Mouse (Mus musculus) gastrocnemius, adult 8-10 months (tissue): ENCODE measurements at regions not wholly inside any gene's neighbourhood (a gene's known extent, or its start where the extent isn't known, plus 50 kb on each side); places are given as distances from the start of the nearest gene placed in this dataset.
"Not testable (repeated sequence)": the region's sequence is repeated elsewhere in the genome, so short reads cannot be mapped to it uniquely, and the experiment has no call there.

Experiments used
- DNase-seq, 2 experiments: peaks; one replicate each; pipeline ENCODE4 v3.0.0; 2022; ENCODE audit warnings: low spot score in 2 of 2

- no peak for DNase-seq
These were observed 59.1 kb downstream of the Zbtb18 start for GRCm38 (mm10) chr1:177501288-177501687.

GRCm38 (mm10) chr1:177503946-177504345 is 61.8 kb downstream of the Zbtb18 start:
- DNase-seq, result no peak

GRCm38 (mm10) chr1:177504743-177505142 is 62.6 kb downstream of the Zbtb18 start:
- DNase-seq, result no peak

GRCm38 (mm10) chr1:177507398-177507797 is 65.2 kb downstream of the Zbtb18 start:
- not testable (repeated sequence) for DNase-seq

GRCm38 (mm10) chr1:177509786-177510185 is 67.6 kb downstream of the Zbtb18 start:
- no peak for DNase-seq

- DNase-seq, result no peak
These were observed 70.0 kb downstream of the Zbtb18 start for GRCm38 (mm10) chr1:177512116-177512515.

GRCm38 (mm10) chr1:177517934-177518610 is 75.9 kb downstream of the Zbtb18 start:
- DNase-seq, result no peak

GRCm38 (mm10) chr1:177518897-177519513 is 76.9 kb downstream of the Zbtb18 start:
- no peak for DNase-seq

GRCm38 (mm10) chr1:177521110-177521509 is 79.0 kb downstream of the Zbtb18 start:
- no peak for DNase-seq

- DNase-seq, result no peak
These were observed 83.0 kb downstream of the Zbtb18 start for GRCm38 (mm10) chr1:177525141-177525540.

GRCm38 (mm10) chr1:177531791-177532190 is 89.6 kb downstream of the Zbtb18 start:
- no peak for DNase-seq

- no peak for DNase-seq
These were observed 90.5 kb downstream of the Zbtb18 start for GRCm38 (mm10) chr1:177532656-177533055.

- no peak for DNase-seq
These were observed 91.2 kb downstream of the Zbtb18 start for GRCm38 (mm10) chr1:177533332-177533731.

- no peak for DNase-seq
These were observed 103.0 kb downstream of the Zbtb18 start for GRCm38 (mm10) chr1:177545031-177545735.

GRCm38 (mm10) chr1:177547716-177548115 is 105.6 kb downstream of the Zbtb18 start:
- DNase-seq, result no peak

- DNase-seq, result no peak
These were observed 113.5 kb downstream of the Zbtb18 start for GRCm38 (mm10) chr1:177555471-177556291.

GRCm38 (mm10) chr1:177557432-177557831 is 115.3 kb downstream of the Zbtb18 start:
- DNase-seq, result no peak

- DNase-seq, result no peak
These were observed 115.7 kb downstream of the Zbtb18 start for GRCm38 (mm10) chr1:177557856-177558255.

- DNase-seq, result no peak
These were observed 119.8 kb downstream of the Zbtb18 start for GRCm38 (mm10) chr1:177561716-177562588.

GRCm38 (mm10) chr1:177562589-177562912 is 120.4 kb downstream of the Zbtb18 start:
- no peak for DNase-seq

GRCm38 (mm10) chr1:177565678-177566077 is 123.5 kb downstream of the Zbtb18 start:
- no peak for DNase-seq
